Mouse (Mus musculus): Measurements from ENCODE around the gene Syn3.
"Not testable (repeated sequence)": the region's sequence is repeated elsewhere in the genome, so short reads cannot be mapped to it uniquely, and the experiment has no call there.

Syn3 gene

GRCm38 (mm10) chr10:86150076-86150475 lies 348.6 kb downstream of the Syn3 start:
- DNase-seq (ENCODE audit: low spot score): no peak

GRCm38 (mm10) chr10:86149029-86149818 lies 349.5 kb downstream of the Syn3 start:
- DNase-seq (ENCODE audit: low spot score): no peak

GRCm38 (mm10) chr10:86139061-86139681 lies 359.5 kb downstream of the Syn3 start:
- DNase-seq (ENCODE audit: low spot score): no peak

GRCm38 (mm10) chr10:86137589-86138173 lies 361.0 kb downstream of the Syn3 start:
- no peak for DNase-seq (ENCODE audit: low spot score)

GRCm38 (mm10) chr10:86137106-86137505 lies 361.6 kb downstream of the Syn3 start:
- DNase-seq (ENCODE audit: low spot score): no peak

GRCm38 (mm10) chr10:86136249-86136648 lies 362.4 kb downstream of the Syn3 start:
- DNase-seq (ENCODE audit: low spot score): no peak

GRCm38 (mm10) chr10:86134848-86135247 lies 363.8 kb downstream of the Syn3 start:
- DNase-seq (ENCODE audit: low spot score): no peak

- DNase-seq (ENCODE audit: low spot score): no peak
Measured at GRCm38 (mm10) chr10:86134336-86134735, 364.4 kb downstream of the Syn3 start.

- DNase-seq (ENCODE audit: low spot score): no peak
Measured at GRCm38 (mm10) chr10:86132420-86132956, 366.2 kb downstream of the Syn3 start.

GRCm38 (mm10) chr10:86129046-86129445 lies 369.6 kb downstream of the Syn3 start:
- DNase-seq (ENCODE audit: low spot score): no peak

- DNase-seq (ENCODE audit: low spot score): no peak
Measured at GRCm38 (mm10) chr10:86126478-86126877, 372.2 kb downstream of the Syn3 start.

GRCm38 (mm10) chr10:86125421-86125820 lies 373.3 kb downstream of the Syn3 start:
- no peak for DNase-seq (ENCODE audit: low spot score)

- DNase-seq (ENCODE audit: low spot score): no peak
Measured at GRCm38 (mm10) chr10:86124115-86124514, 374.6 kb downstream of the Syn3 start.

- DNase-seq (ENCODE audit: low spot score): no peak
Measured at GRCm38 (mm10) chr10:86123224-86123623, 375.5 kb downstream of the Syn3 start.

- not testable (repeated sequence) for DNase-seq (ENCODE audit: low spot score)
Measured at GRCm38 (mm10) chr10:86122456-86122855, 376.2 kb downstream of the Syn3 start.

GRCm38 (mm10) chr10:86116268-86116667 lies 382.4 kb downstream of the Syn3 start:
- no peak for DNase-seq (ENCODE audit: low spot score)

GRCm38 (mm10) chr10:86114431-86114848 lies 384.3 kb downstream of the Syn3 start:
- DNase-seq (ENCODE audit: low spot score): no peak

- DNase-seq (ENCODE audit: low spot score): no peak
Measured at GRCm38 (mm10) chr10:86108797-86109196, 389.9 kb downstream of the Syn3 start.

- no peak for DNase-seq (ENCODE audit: low spot score)
Measured at GRCm38 (mm10) chr10:86107681-86108080, 391.0 kb downstream of the Syn3 start.

- DNase-seq (ENCODE audit: low spot score): no peak
Measured at GRCm38 (mm10) chr10:86103976-86104375, 394.7 kb downstream of the Syn3 start.

- DNase-seq (ENCODE audit: low spot score): no peak
Measured at GRCm38 (mm10) chr10:86100281-86100851, 398.3 kb downstream of the Syn3 start.

GRCm38 (mm10) chr10:86098363-86098762 lies 400.3 kb downstream of the Syn3 start:
- no peak for DNase-seq (ENCODE audit: low spot score)

Measured in urinary bladder, postnatal 10 days (tissue).